Mouse (Mus musculus): ENCODE measurements around the gene Rubcnl.

Rubcnl gene

DNA sequence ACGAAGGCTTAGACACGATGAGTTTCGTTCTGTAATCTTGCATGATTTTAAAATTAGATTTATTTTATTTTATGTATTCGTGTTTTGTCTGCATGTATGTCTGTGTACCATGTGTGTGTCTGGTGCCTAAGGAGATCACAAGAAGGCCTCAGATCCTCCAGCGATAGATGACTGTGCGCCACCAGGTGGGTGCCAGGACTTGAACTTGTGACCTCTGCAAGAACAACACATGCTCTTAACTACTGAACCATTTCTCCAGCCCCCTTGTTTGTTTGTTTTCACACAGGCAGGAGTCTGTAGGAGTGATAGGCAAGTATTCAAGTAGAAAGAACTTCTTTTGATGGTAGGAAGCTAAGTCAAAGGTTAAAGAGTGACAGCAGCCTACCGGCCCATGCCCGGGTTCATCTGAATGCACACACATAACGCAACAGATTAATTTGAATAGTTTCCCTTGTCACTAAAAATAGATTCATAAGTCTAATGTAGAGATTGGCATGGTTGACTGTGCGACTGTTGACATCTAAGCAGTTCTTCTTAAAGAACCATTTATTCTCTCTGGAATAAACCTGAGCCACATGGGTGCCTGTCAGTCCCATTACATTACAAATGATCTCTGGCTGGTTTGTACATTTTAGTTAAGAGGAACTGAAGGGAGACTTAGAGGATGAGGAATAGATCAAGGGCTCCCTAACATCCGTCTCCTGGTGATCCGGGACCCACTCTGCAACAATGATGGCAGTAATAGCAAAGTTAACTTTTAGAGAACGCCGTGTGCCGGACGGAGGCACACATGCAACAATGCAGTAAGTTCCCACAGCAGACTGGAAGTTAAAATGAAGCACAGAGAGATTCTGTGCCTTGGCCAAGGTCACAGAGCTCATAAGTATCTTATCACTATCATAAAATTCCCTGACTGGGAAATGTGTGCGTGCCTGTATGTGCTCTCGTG, 2.3 kb downstream of the Rubcnl start:
- no peak for DNase-seq

- DNase-seq: no peak
Measured at GRCm38 (mm10) chr14:75018829-75019228, 3.0 kb downstream of the Rubcnl start.

- no peak for DNase-seq
Measured at GRCm38 (mm10) chr14:75020581-75021253, 4.9 kb downstream of the Rubcnl start.

DNA sequence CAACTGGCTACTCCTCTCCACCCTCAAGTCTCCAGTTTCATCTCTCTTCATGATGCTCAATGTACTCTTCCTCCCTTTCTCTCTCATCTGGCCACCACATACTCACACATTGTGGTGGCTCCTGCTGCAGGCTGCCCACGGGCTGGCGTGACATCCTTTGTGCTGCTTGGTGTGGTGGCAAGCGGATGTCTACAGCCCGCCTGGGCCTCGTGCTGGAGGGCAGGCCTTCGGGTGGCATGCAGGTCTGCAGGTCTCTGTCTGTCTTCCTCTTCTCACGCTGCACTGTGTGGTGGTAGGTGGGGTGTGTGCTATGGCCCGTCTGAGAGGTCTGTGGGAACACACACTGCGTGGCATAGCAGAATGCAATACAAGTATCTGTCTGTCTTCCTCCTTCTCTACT, 6.7 kb downstream of the Rubcnl start:
- DNase-seq: no peak

- no peak for DNase-seq
Measured at GRCm38 (mm10) chr14:75024793-75025710, 9.2 kb downstream of the Rubcnl start.

DNA sequence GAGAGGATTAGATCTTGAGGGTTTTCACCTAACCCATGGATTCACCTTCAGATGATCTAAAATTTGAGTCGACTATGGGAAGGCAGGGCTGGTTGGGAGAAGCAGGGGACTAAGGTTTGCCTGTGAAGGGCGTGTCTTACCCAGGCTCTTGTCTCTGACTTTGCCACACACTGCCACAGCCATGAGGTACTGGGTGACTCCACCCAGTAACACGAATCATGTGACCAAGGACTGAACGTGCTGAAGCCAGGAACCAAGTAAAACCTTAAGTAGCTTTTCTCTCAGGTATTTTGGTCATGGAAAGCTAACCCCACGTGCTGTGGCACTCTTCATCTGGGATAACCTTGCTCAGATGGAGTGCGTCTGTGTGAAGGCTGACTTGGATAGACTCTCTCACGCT, 14.9 kb downstream of the Rubcnl start:
- no peak for DNase-seq

GRCm38 (mm10) chr14:75031999-75032575, 16.3 kb downstream of the Rubcnl start:
- no peak for DNase-seq

GRCm38 (mm10) chr14:75032742-75033141, 16.9 kb downstream of the Rubcnl start:
- DNase-seq: no peak

GRCm38 (mm10) chr14:75034240-75034639, 18.4 kb downstream of the Rubcnl start:
- no peak for DNase-seq

GRCm38 (mm10) chr14:75035431-75035830, 19.6 kb downstream of the Rubcnl start:
- no peak for DNase-seq

GRCm38 (mm10) chr14:75045184-75045583, 29.4 kb downstream of the Rubcnl start:
- DNase-seq: no peak

GRCm38 (mm10) chr14:75052451-75052850, 36.6 kb downstream of the Rubcnl start:
- DNase-seq: no peak

DNA sequence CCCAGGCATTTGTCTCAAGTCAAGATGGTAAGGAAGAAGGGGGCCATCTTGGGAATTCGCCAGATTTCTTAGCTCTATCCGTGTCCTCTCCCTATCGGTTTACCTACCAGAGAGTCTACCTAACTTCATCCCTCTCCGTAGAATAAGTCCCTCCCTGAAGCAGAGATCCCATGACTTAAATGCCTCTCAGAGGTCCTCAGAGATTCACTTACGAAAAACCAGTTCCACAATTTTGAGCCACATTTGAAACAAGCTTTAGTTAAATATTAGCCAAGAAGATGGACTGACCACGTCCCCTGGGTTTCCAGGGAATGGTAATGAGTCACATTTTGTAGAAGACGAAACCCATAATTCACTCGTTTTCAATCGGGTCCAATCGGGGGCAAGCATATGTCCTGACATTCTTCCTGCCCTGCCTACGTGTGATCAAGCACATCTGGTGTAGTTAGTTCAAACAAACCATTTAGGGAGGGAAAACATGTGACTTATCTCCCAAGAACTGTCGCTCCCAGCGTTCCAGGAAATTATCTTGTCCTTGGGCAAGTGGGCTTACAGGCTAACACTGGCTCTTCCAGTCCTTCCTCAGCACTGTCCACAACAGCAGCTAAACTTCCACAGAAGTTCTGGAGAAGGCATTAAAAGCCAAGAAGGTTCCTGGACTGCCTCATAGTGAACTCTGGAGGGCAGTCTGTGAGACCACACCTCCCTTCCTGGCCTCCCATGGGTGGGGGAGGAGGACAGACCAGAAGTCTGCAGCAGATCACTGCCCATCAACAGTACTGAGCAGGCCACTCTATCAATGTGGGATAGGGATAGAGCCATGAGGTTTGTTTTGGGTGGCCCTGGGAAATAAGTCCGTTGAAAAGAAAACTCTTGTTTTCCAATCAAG, 38.9 kb downstream of the Rubcnl start:
- no peak for DNase-seq

GRCm38 (mm10) chr14:75056861-75057431, 41.1 kb downstream of the Rubcnl start:
- no peak for DNase-seq

GRCm38 (mm10) chr14:75060562-75060961, 44.7 kb downstream of the Rubcnl start:
- DNase-seq: peak; percentile 15

- DNase-seq: no peak
Measured at GRCm38 (mm10) chr14:75063936-75064335, 48.1 kb downstream of the Rubcnl start.

DNA sequence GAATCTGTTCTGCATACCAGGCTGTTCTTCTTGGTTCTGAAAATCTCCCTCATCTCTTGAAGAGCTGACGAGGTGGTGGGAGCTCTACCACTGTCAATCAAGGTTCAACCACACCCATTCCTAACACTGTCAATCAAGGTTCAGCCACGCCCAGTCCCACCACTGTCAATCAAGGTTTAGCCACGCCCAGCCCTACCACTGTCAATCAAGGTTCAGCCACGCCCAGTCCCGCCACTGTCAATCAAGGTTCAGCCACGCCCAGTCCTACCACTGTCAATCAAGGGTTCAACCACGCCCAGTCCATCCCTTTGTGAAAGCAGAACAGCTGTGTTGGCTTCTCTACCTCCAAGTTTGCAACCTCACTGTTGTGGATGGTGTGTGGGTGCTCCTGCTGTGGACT, 48.7 kb downstream of the Rubcnl start:
- DNase-seq: no peak

DNA sequence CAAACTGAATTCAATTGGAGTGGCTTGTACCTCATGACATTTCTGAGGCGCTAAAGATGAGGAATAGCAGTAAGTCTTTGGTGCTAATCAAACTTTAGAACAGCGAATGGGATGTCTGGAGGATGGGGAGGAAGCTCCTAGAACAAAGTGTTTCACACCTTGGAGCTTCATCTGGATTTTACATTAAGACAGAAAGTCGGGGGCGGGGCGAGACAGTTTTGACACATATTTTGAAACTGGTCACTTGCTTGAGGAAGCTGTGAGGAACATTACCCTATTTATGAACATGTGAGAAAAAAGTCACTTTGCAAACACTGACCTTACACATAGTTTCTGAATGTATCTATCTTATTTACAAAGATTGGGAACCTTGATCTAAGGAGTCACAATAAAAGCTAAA, 49.4 kb downstream of the Rubcnl start:
- DNase-seq: no peak

DNA sequence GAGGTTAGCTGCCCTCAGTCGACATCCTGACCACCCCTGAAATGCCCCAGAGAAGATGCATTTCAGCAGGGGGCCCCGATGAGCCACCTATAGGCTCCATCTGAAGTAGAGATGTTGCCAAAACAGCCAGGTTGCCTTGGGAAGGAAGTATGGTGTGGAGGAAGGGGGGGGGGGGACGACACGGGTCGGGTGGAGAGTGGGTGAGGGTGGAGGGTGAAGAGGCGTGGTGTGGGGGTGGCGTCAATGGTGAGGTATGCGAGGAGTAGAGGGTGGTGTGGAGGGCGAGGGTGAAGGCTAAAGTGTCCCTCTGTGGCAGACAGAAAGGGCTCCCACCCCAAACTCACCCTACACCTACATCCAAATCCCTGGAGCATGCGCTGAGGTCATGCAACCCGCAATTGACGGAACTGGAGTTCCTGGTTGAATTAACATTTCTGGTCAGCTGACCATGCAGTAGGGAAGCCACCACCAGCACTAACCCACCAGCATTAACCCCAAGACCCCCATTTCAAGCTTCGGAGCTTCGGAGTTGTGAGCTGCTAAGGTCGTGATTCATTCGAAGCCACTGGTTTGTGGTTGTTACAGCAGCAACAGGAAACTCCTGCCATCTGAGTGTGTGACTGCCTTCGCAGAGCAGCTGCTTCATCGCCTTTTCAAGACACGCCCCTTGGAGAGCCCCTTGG, 52.7 kb downstream of the Rubcnl start:
- no peak for DNase-seq

- no peak for DNase-seq
Measured at GRCm38 (mm10) chr14:75069356-75069979, 53.6 kb downstream of the Rubcnl start.
